Mouse (Mus musculus) limb, embryonic 11.5 days (tissue): ENCODE results near the gene Appbp2. TPM values are rescaled to one million over a fixed set of nuclear protein-coding genes. Genes with fewer than 3 reads are reported as not detected.

Source experiments
- ATAC-seq: fragments of 200-750 bp; cut with Nextera tagmentation; 2 replicates; pipeline ENCODE4 v1.8.0; 2017; ENCODE audit warnings: low read depth; ENCODE audit not compliant: insufficient number of reproducible peaks, low FRiP score, low TSS enrichment
- DNase-seq: peaks from one replicate; pipeline ENCODE4 v3.0.0-alpha.2; 2015; ENCODE audit warnings: low spot score
- H3K27ac ChIP-seq: fragments of 300-500 bp; sonication (generic); replicated peaks from 2 replicates; pipeline ENCODE4 v1.5.1; 2014; ENCODE audit warnings: low read depth, mild to moderate bottlenecking, low read length
- H3K27me3 ChIP-seq: fragments of 300-500 bp; sonication (generic); 2 replicates; pipeline ENCODE4 v1.6.1; 2014; ENCODE audit warnings: mild to moderate bottlenecking, low read length, mixed read lengths; ENCODE audit not compliant: control insufficient read depth, insufficient read depth
- H3K36me3 ChIP-seq: fragments of 300-500 bp; sonication (generic); 2 replicates; pipeline ENCODE4 v1.6.1; 2014; ENCODE audit warnings: mild to moderate bottlenecking, low read length, moderate library complexity, mixed read lengths; ENCODE audit not compliant: control insufficient read depth, insufficient read depth
- H3K4me1 ChIP-seq: fragments of 300-500 bp; sonication (generic); 2 replicates; pipeline ENCODE4 v1.6.1; 2014; ENCODE audit warnings: low read length, mixed read lengths; ENCODE audit not compliant: control insufficient read depth, insufficient read depth
- H3K4me2 ChIP-seq: fragments of 300-500 bp; sonication (generic); 2 replicates; pipeline ENCODE4 v1.6.1; 2014; ENCODE audit warnings: low read depth, mild to moderate bottlenecking, moderate library complexity; ENCODE audit not compliant: severe bottlenecking
- H3K4me3 ChIP-seq: fragments of 300-500 bp; sonication (generic); 2 replicates; pipeline ENCODE4 v1.5.1; 2014; ENCODE audit warnings: low read depth, low read length
- H3K9ac ChIP-seq: fragments of 300-500 bp; sonication (generic); 2 replicates; pipeline ENCODE4 v1.6.1; 2014; ENCODE audit warnings: mild to moderate bottlenecking, low read length
- H3K9me3 ChIP-seq: fragments of 300-500 bp; sonication (generic); 2 replicates; pipeline ENCODE4 v1.6.1; 2016; ENCODE audit warnings: low read length; ENCODE audit not compliant: control insufficient read depth
- WGBS: fragments of 180-500 bp; shearing (Covaris S2); extraction: QIAGEN DNeasy Blood & Tissue Kit; methylation state at CpG from one replicate; pipeline ENCODE4 v1.1.7; 2014; 5-methylcytosine and 5-hydroxymethylcytosine counted together
- polyA plus RNA-seq: library from polyadenylated mRNA; unstranded; fragments of >200 nt; fragmentation: Nextera tagmentation; extraction: Ambion mirVana; gene quantifications from 2 replicates; pipeline ENCODE4 v1.2.1, GENCODE M21; 2014

Gene Appbp2
- polyA plus RNA-seq, 1 experiment from 2014 or later: 49.7 TPM

GRCm38 (mm10) chr11:85213215-85213614 is 21.7 kb downstream of the Appbp2 start:
- H3K9ac ChIP-seq: no peak overlapping the region
- ATAC-seq: no peak
- H3K4me1 ChIP-seq: no peaks in the 10 kb centered on the region
- no peak for DNase-seq
- WGBS: 92% methylated on average over 2 of the region's 2 CpGs
- no peak overlapping the region for H3K27ac ChIP-seq
- peaks cover 20% of the 10 kb centered on the region; the same call in 1 of the 2 replicates for H3K36me3 ChIP-seq
- no peaks in the 10 kb centered on the region for H3K27me3 ChIP-seq
- H3K4me3 ChIP-seq: no peak overlapping the region
- H3K9me3 ChIP-seq: no peaks in the 10 kb centered on the region
- H3K4me2 ChIP-seq: no peak overlapping the region

GRCm38 (mm10) chr11:85211151-85211550 is 23.8 kb downstream of the Appbp2 start:
- Histone ChIP-seq H3K27me3 (no peaks in the 10 kb centered on the region), H3K9ac (no peak overlapping the region), H3K4me3 (no peak overlapping the region), H3K4me2 (no peak overlapping the region), H3K36me3 (peaks cover 20% of the 10 kb centered on the region; the same call in 1 of the 2 replicates), H3K9me3 (no peaks in the 10 kb centered on the region), H3K4me1 (no peaks in the 10 kb centered on the region), H3K27ac (no peak overlapping the region)
- DNase-seq (no peak), ATAC-seq (no peak)
- 93% methylated on average over 2 of the region's 2 CpGs for WGBS

GRCm38 (mm10) chr11:85206231-85206630 is 28.7 kb downstream of the Appbp2 start:
- Histone ChIP-seq H3K4me2 (no peak overlapping the region), H3K9me3 (no peaks in the 10 kb centered on the region), H3K27ac (no peak overlapping the region), H3K9ac (no peak overlapping the region), H3K27me3 (no peaks in the 10 kb centered on the region), H3K4me1 (no peaks in the 10 kb centered on the region), H3K4me3 (no peak overlapping the region), H3K36me3 (peaks cover 12% of the 10 kb centered on the region)
- DNase-seq (no peak), ATAC-seq (no peak)

GRCm38 (mm10) chr11:85198906-85199305 is 36.0 kb downstream of the Appbp2 start:
- no peak for ATAC-seq
- 87% methylated on average over 2 of the region's 2 CpGs for WGBS

GRCm38 (mm10) chr11:85196046-85196445 is 38.9 kb downstream of the Appbp2 start:
- no peaks in the 10 kb centered on the region for H3K9me3 ChIP-seq
- peaks cover 25% of the 10 kb centered on the region for H3K36me3 ChIP-seq
- no peak overlapping the region for H3K9ac ChIP-seq
- no peak overlapping the region for H3K27ac ChIP-seq
- no peaks in the 10 kb centered on the region for H3K4me1 ChIP-seq
- H3K27me3 ChIP-seq: no peaks in the 10 kb centered on the region
- ATAC-seq (no peak), DNase-seq (no peak)
- H3K4me2 ChIP-seq: no peak overlapping the region
- 90% methylated on average over 9 of the region's 9 CpGs for WGBS
- no peak overlapping the region for H3K4me3 ChIP-seq

More at GRCm38 (mm10) chr11:85198906-85199305, 36.0 kb downstream of the Appbp2 start:
- no peak for DNase-seq
- Histone ChIP-seq H3K36me3 (peaks cover 32% of the 10 kb centered on the region), H3K9me3 (no peaks in the 10 kb centered on the region), H3K9ac (no peak overlapping the region), H3K27ac (no peak overlapping the region), H3K4me1 (no peaks in the 10 kb centered on the region), H3K27me3 (no peaks in the 10 kb centered on the region), H3K4me2 (no peak overlapping the region), H3K4me3 (no peak overlapping the region)

- Histone ChIP-seq H3K4me3 (no peak overlapping the region), H3K9ac (no peak overlapping the region), H3K9me3 (no peaks in the 10 kb centered on the region), H3K27ac (no peak overlapping the region), H3K4me2 (no peak overlapping the region), H3K4me1 (no peaks in the 10 kb centered on the region), H3K27me3 (no peaks in the 10 kb centered on the region), H3K36me3 (peaks cover 24% of the 10 kb centered on the region)
- DNase-seq (no peak), ATAC-seq (no peak)
- 96% methylated on average over 11 of the region's 11 CpGs for WGBS
Measured at GRCm38 (mm10) chr11:85194206-85194605, 40.7 kb downstream of the Appbp2 start.

GRCm38 (mm10) chr11:85190741-85191140 is 44.2 kb downstream of the Appbp2 start:
- no peak for ATAC-seq
- H3K27ac ChIP-seq: no peak overlapping the region
- H3K27me3 ChIP-seq: no peaks in the 10 kb centered on the region
- no peaks in the 10 kb centered on the region for H3K9me3 ChIP-seq
- H3K36me3 ChIP-seq: peaks cover 20% of the 10 kb centered on the region
- no peak for DNase-seq
- H3K9ac ChIP-seq: no peak overlapping the region
- H3K4me3 ChIP-seq: no peak overlapping the region
- WGBS: 95% methylated on average over 12 of the region's 12 CpGs
- no peaks in the 10 kb centered on the region for H3K4me1 ChIP-seq
- no peak overlapping the region for H3K4me2 ChIP-seq

- ATAC-seq (no peak), DNase-seq (no peak)
- Histone ChIP-seq H3K27ac (no peak overlapping the region), H3K9ac (no peak overlapping the region), H3K9me3 (no peaks in the 10 kb centered on the region), H3K4me3 (no peak overlapping the region), H3K27me3 (no peaks in the 10 kb centered on the region), H3K36me3 (peaks cover 10% of the 10 kb centered on the region), H3K4me1 (no peaks in the 10 kb centered on the region), H3K4me2 (no peak overlapping the region)
- WGBS: 93% methylated on average over 4 of the region's 4 CpGs
Measured at GRCm38 (mm10) chr11:85189110-85189509, 45.8 kb downstream of the Appbp2 start.

- H3K27ac ChIP-seq: no peak overlapping the region
- WGBS: 95% methylated on average over 6 of the region's 6 CpGs
- DNase-seq (no peak), ATAC-seq (no peak)
- H3K4me2 ChIP-seq: no peak overlapping the region
- no peaks in the 10 kb centered on the region for H3K27me3 ChIP-seq
- no peaks in the 10 kb centered on the region for H3K9me3 ChIP-seq
- H3K4me1 ChIP-seq: no peaks in the 10 kb centered on the region
- H3K36me3 ChIP-seq: no peaks in the 10 kb centered on the region
- no peak overlapping the region for H3K4me3 ChIP-seq
- no peak overlapping the region for H3K9ac ChIP-seq
Measured at GRCm38 (mm10) chr11:85184839-85185238, 50.1 kb downstream of the Appbp2 start.
